11 mouse cellular contexts compared by ENCODE assay signal in genomic region chr4:82587146-82587870, GRCm38 (mm10).
DNase-seq lines count a peak whose midpoint lies in the region; ATAC-seq and TF ChIP-seq lines count a peak whose summit lies in the region.
"Had no signal": no experiment of that assay in that cellular context is flagged by ENCODE, and none has a peak within 500 bp of the region (broad histone marks: within the 10 kb centered on the region; RNA-seq: fewer than 3 reads in every experiment).

No protein-coding gene starts in this region.

- H3K36me3 ChIP-seq in midbrain, embryonic 14.5 days (ENCODE audit: control insufficient read depth, insufficient read depth, low read length) = no peaks in the 10 kb centered on the region

- peak overlapping the region; percentile 98 for H3K27ac ChIP-seq in cerebellum, adult 2 months (ENCODE audit: insufficient read depth, low read length)
- peak overlapping the region; percentile 81 for H3K27ac ChIP-seq in cortical plate, adult 2 months (ENCODE audit: insufficient read depth, low read length)
- H3K27ac ChIP-seq in midbrain, embryonic 14.5 days (replicated peaks; ENCODE audit: low read depth, low read length) = no peak overlapping the region

- H3K4me2 ChIP-seq in midbrain, embryonic 14.5 days (ENCODE audit: low read length) = no peak overlapping the region

- peak; percentile 49; the same call in 1 of the 2 replicates for TF ChIP-seq POLR2A in cerebellum, adult 2 months (IDR thresholded peaks at IDR 0.05; ENCODE audit: borderline replicate concordance, insufficient read depth, low read length)
- no peak for TF ChIP-seq POLR2A in cortical plate, adult 2 months (IDR thresholded peaks at IDR 0.05; ENCODE audit: extremely low read depth, insufficient read depth, low read length)

- no peak for TF ChIP-seq CTCF in cerebellum, adult 2 months (IDR thresholded peaks at IDR 0.05; ENCODE audit: borderline replicate concordance, insufficient read depth, low read depth, low read length)
- TF ChIP-seq CTCF in cortical plate, adult 2 months (IDR thresholded peaks at IDR 0.05; ENCODE audit: extremely low read depth, insufficient read depth, low read length) = no peak

- 8% methylated on average over 16 of the region's 16 CpGs for WGBS in cerebellum, adult 2 months
- WGBS in midbrain, embryonic 14.5 days = 46% methylated on average over 16 of the region's 16 CpGs

- intact Hi-C loops in left cerebral cortex, postnatal 4 days (cut with DNase I) = loop anchor here (5.0 kb wide), 2 partner anchors 75 to 90 kb away; no protein-coding TSS in a partner anchor
- intact Hi-C loops in left cerebral cortex, postnatal 25 days (cut with DNase I) = no loop called here

- ATAC-seq in midbrain, embryonic 14.5 days (ENCODE audit: low FRiP score, low TSS enrichment) = no peak
- ATAC-seq: intestine, postnatal 0 days had no signal

- peak; percentile 63 for DNase-seq in left cerebral cortex, postnatal 4 days
- no peak for DNase-seq in left cerebral cortex, postnatal 25 days (ENCODE audit: low spot score in 2 of 2)
- peak; percentile 73 to 81 for DNase-seq in cerebellum, adult 2 months
- DNase-seq in midbrain, embryonic 14.5 days = peak; percentile 30
- no peak for DNase-seq in MN1 (ENCODE audit: low spot score)
- no peak for DNase-seq in adrenal gland, postnatal 14 days
- DNase-seq: embryo, embryonic 11 days; lung, postnatal 36 days; spleen, adult 18-20 months had no signal

- peak overlapping the region; percentile 71 for H3K4me3 ChIP-seq in cerebellum, adult 2 months (replicated peaks; ENCODE audit: insufficient read depth, low read depth, low read length)
- 0 out of 2 replicates have a peak overlapping the region, but pooled peaks have one; percentile 15 for H3K4me3 ChIP-seq in cortical plate, adult 2 months (ENCODE audit: insufficient read depth, low read length)
- no peak overlapping the region for H3K4me3 ChIP-seq in midbrain, embryonic 14.5 days (replicated peaks; ENCODE audit: low read depth, low read length)

- H3K4me1 ChIP-seq in cerebellum, adult 2 months (ENCODE audit: control insufficient read depth, insufficient read depth, low read length) = peaks cover 2% of the 10 kb centered on the region; the same call in 1 of the 2 replicates
- H3K4me1 ChIP-seq in cortical plate, adult 2 months (ENCODE audit: control insufficient read depth, insufficient read depth, low read length) = no peaks in the 10 kb centered on the region; the same call in 1 of the 2 replicates
- peaks cover 16% of the 10 kb centered on the region; the same call in 1 of the 2 replicates for H3K4me1 ChIP-seq in midbrain, embryonic 14.5 days (ENCODE audit: control insufficient read depth, insufficient read depth, low read length)

- H3K27me3 ChIP-seq in cerebellum, adult 2 months (ENCODE audit: control insufficient read depth, insufficient read depth, low read length) = no peaks in the 10 kb centered on the region
- no peaks in the 10 kb centered on the region for H3K27me3 ChIP-seq in midbrain, embryonic 14.5 days (ENCODE audit: control insufficient read depth, insufficient read depth, low read length)

- H3K9ac ChIP-seq in midbrain, embryonic 14.5 days (replicated peaks; ENCODE audit: low read length) = no peak overlapping the region

- no peaks in the 10 kb centered on the region for H3K9me3 ChIP-seq in midbrain, embryonic 14.5 days (ENCODE audit: control insufficient read depth, low read length)

Comparison
In these comparisons a context has a peak if more than half of its experiments do, and no peak if none do; other contexts are left out.
1. DNase-seq: peak in left cerebral cortex, postnatal 4 days (single experiment), cerebellum, adult 2 months (2 of 2) and midbrain, embryonic 14.5 days (single experiment); none in left cerebral cortex, postnatal 25 days (0 of 2), MN1 (single experiment) and adrenal gland, postnatal 14 days (single experiment).